Mouse (Mus musculus): ENCODE data around the gene Slc4a1.

The Slc4a1 gene

GRCm38 (mm10) chr11:102304141-102304540 lies 61.9 kb downstream of the Slc4a1 start:
- DNase-seq (ENCODE audit: low spot score in 2 of 2), result no peak

- no peak for DNase-seq (ENCODE audit: low spot score in 2 of 2)
Measured at GRCm38 (mm10) chr11:102299839-102300238, 66.2 kb downstream of the Slc4a1 start.

All from left cerebral cortex, adult 9 months (tissue).